Mouse (Mus musculus): ENCODE measurements at regions not wholly inside any gene's neighbourhood (a gene's known extent, or its start where the extent isn't known, plus 50 kb on each side); places are given as distances from the start of the nearest gene placed in this dataset.

DNA sequence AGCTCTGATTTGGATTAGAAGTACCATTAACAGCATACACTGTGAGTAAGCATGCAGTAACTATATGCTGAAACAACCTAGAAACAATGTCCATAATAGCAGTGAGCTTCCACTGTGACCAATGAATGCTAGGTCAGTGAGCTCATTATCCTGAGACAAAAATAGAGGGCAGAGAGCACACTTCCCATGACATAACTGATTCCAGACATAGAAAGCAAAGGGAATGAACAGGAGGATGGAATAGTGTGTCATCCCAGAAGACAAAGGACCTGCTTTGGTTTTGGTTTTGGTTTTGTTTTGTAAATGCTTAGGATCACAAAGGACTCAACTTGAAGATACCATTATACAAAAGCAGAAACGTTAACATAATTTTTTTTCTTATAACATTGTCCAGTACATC, 150.8 kb upstream of the Nr3c2 start:
- no peak for TF ChIP-seq CTCF (IDR thresholded peaks at IDR 0.05)
- TF ChIP-seq EP300 (IDR thresholded peaks at IDR 0.05), result no peak

All from lung, postnatal 0 days (tissue).